Mouse (Mus musculus): Measurements from ENCODE around the gene Tbc1d9b. TPM values are rescaled to one million over a fixed set of nuclear protein-coding genes. Genes with fewer than 3 reads are reported as not detected.

The Tbc1d9b gene
- 60.3 TPM for total RNA-seq (2023)

GRCm38 (mm10) chr11:50130811-50131766 is at the start of gene Tbc1d9b:
Gene Tbc1d9b (plus strand): TSS chr11:50131396.

GRCm38 (mm10) chr11:50174111-50174729 is 43.0 kb downstream of the Tbc1d9b start, which contains the start of gene Mrnip:
Gene Mrnip (plus strand): TSS chr11:50174444.

DNA sequence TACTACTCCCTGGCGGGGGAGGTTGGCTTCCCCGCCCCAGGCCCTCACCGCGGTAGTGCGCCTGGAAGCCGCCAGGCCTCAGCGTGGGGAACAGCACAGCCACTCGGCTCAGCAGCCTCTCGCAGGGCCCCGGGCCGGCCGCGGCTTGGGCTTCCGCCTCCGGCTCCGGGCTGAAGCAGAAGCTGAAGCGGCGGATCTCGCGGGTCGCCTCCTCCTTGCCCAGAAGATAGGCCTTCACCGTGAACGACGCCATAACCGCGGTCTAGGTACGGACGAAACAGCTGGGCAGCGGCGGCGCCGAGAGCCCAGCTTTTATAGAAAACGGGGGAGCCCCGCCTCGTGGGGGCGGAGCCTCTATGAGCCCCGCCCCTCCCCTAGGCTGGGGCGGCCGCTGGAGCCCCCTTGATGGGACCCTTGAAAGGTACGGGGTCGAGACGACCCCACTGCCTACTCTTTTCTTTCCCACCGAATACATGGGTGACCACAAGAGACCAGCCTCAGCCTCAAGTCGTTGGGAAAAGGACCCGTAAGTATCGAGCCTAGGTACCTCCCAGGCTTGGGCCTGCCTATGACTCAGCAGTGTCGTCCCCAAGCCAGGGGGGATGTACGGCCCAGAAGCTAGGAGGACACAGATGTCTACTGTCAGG is 79.4 kb downstream of the Tbc1d9b start, which contains the start of the genes Sqstm1 and Mgat4b:
TSS of gene Sqstm1 (minus strand) at position 323 of the 647 bp plus-strand sequence.
TSS of gene Mgat4b (plus strand) at position 386 of the 647 bp plus-strand sequence.

Other genes with a start within 250 kb of the Tbc1d9b start
- not detected for gene Rasgef1c, start 229.6 kb upstream of the Tbc1d9b start, total RNA-seq (2023)
- gene Rnf130, start 106.0 kb upstream of the Tbc1d9b start, total RNA-seq (2023) = 30.7 TPM
- gene Mrnip, start 43.0 kb downstream of the Tbc1d9b start, total RNA-seq (2023) = 2.8 TPM
- 461 TPM for gene Sqstm1, start 79.4 kb downstream of the Tbc1d9b start, total RNA-seq (2023)
- gene Mgat4b, start 79.5 kb downstream of the Tbc1d9b start, total RNA-seq (2023) = 4.7 TPM
- gene Ltc4s, start 107.2 kb downstream of the Tbc1d9b start, total RNA-seq (2023) = 1.4 TPM
- 47.6 TPM for gene Maml1, start 160.9 kb downstream of the Tbc1d9b start, total RNA-seq (2023)
- 141 TPM for gene Canx, start 194.3 kb downstream of the Tbc1d9b start, total RNA-seq (2023)
- gene Cby3, start 223.1 kb downstream of the Tbc1d9b start, total RNA-seq (2023) = not detected
- 1,221 TPM for gene Hnrnph1, start 245.6 kb downstream of the Tbc1d9b start, total RNA-seq (2023)

Measured in CD4-positive naive resting alpha-beta T cell, adult 76 days (primary cell).